Mouse (Mus musculus): Measurements from ENCODE around the gene Ankzf1. TPM values are rescaled to one million over a fixed set of nuclear protein-coding genes. Genes with fewer than 3 reads are reported as not detected.

Gene Ankzf1
- total RNA-seq, 2 experiments from 2014 or later = 8.3 to 34.5 TPM

DNA sequence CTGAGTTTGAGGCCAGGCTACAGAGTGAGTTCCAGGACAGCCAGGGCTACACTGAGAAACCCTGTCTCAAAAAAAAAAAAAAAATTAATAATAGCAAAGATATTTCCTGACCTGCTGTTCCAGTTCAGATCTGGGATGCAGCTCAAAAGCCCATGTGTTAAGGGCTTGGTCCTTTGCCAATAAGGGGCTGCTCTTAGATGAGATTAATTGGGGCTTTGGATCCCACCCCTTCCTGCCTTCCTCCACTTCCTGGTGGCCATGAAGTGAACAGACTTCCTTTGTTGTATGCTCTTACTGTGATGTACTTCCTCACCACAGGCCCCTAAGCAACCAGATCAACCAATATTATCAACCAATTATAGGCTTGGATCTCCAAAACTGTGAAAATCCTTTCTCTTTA, 4.8 kb upstream of the Ankzf1 start:
- ATAC-seq (replicated peaks; ENCODE audit: low FRiP score, poor library complexity, severe bottlenecking) = no peak

DNA sequence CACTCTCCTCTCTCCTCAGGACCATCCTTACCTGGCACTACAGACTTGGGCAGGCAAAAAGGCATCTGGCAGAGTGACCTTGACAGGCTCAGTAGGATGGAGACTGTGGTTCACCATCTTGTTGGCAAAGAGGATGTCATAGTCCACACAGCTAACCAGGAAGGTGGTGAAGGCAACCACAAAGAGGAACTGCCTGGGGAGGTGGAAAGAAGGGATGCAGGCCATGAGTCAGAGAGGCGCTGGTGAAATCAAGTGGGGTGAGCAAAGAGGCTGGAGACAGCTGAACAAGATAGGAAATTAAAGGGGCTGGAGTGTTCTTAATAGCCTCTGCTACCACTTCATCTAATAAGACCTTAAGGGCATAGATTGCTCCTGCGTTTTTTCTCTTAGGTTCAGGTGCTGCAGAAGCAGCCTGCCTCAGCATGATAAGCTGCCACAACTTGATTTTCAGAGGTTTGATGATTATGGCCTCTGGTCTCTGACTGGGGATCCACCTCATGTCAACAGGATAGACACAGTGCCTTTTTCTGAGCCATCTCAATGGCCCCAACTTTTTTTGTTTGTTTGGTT, 4.0 kb upstream of the Ankzf1 start:
- ATAC-seq (replicated peaks; ENCODE audit: low FRiP score, poor library complexity, severe bottlenecking) = no peak

DNA sequence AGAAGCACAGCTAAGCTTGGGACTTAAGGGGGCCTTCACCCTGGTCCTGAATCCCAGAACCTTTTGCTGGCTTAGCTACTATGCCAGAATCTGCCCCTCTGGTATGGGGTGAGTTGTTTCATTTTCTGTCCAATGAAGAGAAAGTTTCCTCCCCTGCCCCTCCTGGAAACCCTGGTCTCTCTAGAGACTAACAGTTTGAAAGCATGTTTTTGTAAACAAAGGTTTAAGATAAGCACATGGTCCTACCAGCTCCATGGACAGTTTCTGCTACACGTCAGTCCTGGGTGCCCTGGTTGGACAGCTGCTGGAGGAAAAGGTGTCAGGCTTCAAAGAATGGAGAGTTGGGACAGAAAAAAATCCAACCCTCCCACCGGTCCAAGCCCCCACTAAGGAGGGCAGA, 1.4 kb upstream of the Ankzf1 start:
- peak; percentile 58 for ATAC-seq (replicated peaks; ENCODE audit: low FRiP score, poor library complexity, severe bottlenecking)

DNA sequence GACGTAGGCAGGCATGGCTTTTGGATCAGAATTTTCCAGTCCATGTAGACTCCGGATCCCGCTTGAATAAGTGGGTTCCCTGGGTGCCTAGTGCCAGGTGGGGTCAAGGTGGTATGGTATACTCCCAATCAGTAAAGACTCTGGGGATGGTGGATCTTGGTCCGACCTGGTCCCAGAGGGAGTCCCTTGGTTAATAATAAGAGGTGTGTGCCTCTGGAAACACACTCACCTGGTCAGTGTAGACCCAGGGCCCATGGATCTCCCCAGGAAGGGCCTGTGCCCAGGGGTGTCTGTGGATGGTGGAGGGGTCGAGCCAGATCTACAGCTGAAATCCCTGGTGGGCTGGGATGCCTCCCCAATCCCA, 711 bp upstream of the Ankzf1 start:
- peak; percentile 8 for ATAC-seq (replicated peaks; ENCODE audit: low FRiP score, poor library complexity, severe bottlenecking)

DNA sequence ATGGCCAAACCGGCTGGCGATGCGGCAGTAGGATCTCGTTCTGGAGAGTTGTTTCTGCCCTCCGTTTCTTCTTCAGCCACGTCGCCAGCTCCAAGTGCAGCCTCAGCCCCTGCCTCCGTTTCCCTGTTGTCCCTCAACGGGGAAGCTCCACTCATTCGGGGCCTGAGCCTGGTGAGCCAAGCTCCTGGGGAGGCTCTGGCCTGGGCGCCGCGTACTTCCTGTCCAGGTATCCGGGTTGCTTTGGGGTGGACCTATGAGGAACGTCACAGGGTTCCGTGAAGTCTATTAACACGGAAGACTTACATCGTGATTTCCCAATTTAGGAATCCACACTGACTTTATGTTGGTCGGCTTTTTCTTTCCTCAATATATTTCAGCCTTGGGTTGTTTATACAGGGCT, 501 bp downstream of the Ankzf1 start:
- peak; percentile 48 for ATAC-seq (replicated peaks; ENCODE audit: low FRiP score, poor library complexity, severe bottlenecking)

DNA sequence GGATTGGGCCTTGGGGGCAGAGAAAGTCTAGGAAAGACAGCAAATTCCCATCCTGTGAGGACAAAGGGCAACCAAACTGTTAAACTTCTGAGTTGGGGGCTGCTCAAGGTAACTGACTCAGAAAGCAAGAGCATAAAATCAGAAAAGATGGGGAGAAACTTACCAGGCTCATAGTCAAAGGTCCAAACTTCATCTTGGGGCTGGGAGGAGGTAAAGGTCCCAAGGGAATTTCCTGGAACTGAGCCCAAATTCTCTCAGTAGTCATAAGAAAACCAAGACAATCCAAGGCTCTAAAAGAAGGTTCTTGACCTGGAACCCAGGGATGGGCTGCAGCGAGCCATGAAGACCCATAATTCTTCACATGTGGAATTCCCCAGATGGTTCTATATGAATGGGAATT, 9.3 kb downstream of the Ankzf1 start:
- ATAC-seq (replicated peaks; ENCODE audit: low FRiP score, poor library complexity, severe bottlenecking) = no peak

DNA sequence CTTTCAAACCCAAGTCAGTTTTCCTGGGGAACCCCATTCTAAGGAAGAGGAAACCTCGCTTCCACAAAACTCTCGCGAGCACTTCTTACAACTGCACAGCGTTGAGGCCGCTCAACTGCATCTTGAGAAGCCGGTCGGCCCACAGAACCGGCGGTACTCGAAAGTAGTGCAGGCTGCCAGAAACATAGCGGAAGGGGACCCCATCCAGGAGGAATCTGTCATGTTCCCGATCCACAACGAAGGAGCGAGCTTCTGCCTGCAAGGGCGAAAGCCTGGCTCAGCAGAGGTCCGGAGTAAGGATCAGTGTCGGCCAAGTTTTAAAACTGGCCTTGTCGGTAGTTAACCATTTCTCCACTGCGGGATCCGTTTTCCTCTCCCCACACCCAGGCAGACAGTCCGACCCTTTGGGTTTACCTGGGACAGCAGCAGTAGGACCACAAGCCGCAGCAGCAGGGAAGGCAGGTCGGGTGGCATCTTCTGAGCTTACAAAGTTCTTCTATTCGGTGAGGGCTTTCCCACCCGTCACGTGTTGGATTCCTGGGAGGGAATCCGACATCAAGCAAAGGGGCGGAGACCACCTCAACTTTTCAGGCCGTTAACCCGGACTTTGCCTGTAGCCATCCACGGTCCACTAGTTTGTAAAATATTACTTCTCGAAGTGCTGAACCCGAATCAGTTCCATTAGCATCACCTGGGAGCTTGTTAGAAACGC, 17.2 kb downstream of the Ankzf1 start:
- ATAC-seq (replicated peaks; ENCODE audit: low FRiP score, poor library complexity, severe bottlenecking) = peak; percentile 29; the same call in 1 of the 2 replicates

DNA sequence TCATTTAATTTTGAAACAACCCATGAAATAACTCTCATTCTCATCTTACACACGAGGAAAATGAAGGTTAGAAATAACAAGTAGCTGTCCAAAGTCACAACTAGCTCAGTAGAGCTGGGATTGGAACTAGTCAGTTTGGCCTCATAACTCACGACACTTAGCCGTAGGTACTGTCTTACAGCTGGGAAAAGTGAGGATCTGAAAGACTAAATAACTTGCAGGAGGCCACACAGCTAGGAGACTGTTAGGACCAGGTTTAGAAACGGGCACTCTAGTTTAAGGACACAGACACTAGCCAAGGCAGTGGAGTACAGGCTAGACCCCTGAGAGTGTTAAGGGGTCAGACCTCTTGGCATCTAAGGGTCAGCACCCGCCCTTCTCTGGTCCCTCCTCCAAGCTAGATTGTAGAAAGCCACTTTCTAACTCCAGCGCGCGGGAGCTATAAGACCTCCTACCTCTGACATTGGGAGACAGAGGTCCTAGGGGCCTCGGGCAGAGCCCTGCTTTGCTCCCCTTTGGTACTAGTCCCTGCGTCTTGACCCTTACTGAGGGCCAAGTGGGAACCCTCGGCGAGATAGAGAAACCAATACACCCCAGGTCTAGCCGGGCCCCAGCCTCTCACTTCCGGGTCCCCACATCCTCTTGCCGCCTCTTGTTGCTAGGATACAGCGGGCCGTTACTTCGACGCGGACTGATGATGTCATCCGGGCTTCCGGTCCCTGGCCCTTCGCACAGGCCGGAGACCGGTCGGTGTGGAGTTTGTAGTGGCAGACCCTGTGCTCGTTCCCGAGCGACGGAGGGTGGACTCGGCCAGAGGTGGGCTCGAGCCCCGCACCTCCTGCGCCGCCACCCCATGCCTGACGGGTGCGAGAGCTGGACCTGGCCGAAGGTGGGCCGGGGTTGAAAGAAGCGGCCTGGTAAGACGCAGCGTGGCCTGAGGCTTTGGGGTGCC, 18.5 kb downstream of the Ankzf1 start, which contains the start of the genes Glb1l and Stk16:
TSS of gene Glb1l (minus strand) at position 678 of the 952 bp plus-strand sequence.
TSS of gene Stk16 (plus strand) at position 703 of the 952 bp plus-strand sequence.
- ATAC-seq (replicated peaks; ENCODE audit: low FRiP score, poor library complexity, severe bottlenecking) = peak; percentile 83

DNA sequence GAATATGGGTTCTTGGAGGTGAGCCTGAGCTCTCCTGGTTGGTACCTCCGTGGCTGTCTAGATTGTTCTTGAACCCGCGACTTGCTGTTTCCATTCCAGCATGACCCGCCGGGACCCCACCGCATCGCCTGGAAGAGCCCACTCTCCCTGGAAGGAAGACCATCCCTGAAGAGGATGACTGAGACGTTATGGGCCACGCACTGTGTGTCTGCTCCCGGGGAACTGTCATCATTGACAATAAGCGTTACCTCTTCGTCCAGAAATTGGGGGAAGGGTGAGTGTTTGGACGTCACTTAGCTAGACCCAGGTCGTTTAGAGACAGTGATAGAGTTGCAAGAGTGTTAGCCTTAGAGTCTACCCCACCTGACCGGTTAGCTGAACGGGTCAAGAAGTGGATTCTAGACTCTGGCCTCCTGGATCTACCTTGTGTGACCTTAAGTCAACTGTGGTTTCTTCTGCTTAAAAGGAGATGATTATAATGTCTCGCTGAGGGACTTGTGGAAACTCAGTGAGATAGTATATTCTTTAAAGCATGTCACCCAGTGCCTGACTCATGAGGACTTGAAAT, 19.3 kb downstream of the Ankzf1 start:
- 0 out of 2 replicates have a peak, but pooled peaks have one; percentile 0 for ATAC-seq (replicated peaks; ENCODE audit: low FRiP score, poor library complexity, severe bottlenecking)

DNA sequence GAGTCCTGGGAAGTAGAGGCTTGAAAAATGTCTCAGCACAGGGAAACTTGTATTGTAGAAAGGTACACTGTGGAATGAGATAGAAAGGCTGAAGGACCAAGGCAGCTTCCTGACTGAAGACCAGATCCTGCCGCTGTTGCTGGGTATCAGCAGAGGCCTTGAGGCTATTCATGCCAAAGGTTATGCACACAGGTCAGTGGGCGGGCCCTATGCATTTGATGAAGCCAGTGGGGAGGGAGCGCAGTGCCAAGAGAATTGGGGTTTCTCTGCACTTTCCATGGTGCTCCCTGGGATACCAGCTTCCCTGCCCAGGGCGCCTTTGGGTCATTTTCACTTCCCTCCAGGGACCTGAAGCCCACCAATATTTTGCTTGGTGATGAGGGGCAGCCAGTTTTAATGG, 20.6 kb downstream of the Ankzf1 start:
- ATAC-seq (replicated peaks; ENCODE audit: low FRiP score, poor library complexity, severe bottlenecking) = no peak

DNA sequence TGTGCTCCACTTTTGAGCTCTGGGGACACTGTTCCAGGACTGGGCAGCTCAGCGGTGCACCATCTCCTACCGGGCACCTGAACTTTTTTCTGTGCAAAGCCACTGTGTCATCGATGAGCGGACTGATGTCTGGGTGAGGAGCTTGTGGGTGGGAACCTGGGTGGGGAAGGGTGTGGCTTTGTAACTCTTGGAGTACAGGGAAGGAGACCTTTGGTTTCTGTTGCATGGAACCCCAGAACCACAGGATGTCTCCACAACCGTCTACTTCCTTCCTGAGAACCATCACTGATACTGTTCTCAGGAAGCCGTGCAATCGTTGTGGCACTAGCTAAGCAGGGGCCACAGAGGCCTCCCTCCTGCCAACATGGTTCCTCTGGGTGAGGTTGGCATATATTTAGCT, 21.1 kb downstream of the Ankzf1 start:
- ATAC-seq (replicated peaks; ENCODE audit: low FRiP score, poor library complexity, severe bottlenecking) = no peak

DNA sequence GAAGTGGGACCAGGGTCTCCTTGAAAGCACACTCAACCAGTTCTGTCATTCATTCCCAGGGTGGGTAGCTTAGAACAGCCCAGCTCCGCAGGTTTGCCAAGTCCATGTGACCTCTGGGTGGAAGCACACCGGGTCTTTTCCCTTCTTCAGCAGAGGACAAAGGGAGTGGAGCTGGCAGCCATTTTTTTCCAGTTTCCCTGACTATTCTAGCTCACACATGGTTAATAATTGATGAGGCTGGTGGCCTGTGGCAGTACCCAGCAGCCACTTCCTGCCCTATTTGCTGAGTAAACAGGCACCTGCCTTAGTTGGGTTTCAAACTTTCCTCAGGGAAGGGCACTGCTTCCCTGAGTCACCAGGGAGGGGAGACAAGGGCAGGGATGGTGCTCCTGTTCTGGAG, 22.5 kb downstream of the Ankzf1 start:
- ATAC-seq (replicated peaks; ENCODE audit: low FRiP score, poor library complexity, severe bottlenecking) = no peak

DNA sequence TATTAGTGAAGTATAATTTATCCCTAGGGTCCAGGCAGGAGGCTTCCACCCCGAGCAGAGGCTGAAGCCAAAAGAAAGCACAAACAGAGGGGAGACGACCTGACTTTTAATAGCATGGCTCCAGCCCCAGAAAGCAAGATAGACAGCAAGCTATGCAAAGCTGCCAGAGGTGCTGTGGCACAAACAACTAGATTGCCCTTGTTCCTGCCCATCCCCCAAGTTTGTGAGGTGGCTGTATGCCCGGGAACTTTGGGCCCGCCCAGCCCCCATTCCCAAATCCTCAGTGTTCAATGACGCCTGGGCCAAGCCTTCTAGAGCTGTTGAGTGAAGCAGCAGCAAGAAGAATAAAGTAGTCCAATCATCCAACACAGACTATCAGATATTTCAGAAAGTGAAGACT, 22.9 kb downstream of the Ankzf1 start:
- no peak for ATAC-seq (replicated peaks; ENCODE audit: low FRiP score, poor library complexity, severe bottlenecking)

DNA sequence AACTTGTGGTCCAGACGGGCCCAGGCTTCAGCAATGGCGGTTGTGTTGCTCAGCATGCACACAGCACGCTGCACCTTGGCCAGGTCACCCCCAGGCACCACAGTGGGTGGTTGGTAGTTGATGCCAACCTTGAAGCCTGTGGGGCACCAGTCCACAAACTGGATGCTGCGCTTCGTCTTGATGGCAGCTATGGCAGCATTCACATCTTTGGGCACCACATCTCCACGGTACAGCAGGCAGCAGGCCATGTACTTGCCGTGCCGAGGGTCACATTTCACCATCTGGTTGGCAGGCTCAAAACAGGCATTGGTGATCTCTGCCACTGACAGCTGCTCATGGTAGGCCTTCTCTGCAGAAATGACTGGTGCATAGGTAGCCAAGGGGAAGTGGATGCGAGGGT, 23.8 kb downstream of the Ankzf1 start:
- no peak for ATAC-seq (replicated peaks; ENCODE audit: low FRiP score, poor library complexity, severe bottlenecking)

DNA sequence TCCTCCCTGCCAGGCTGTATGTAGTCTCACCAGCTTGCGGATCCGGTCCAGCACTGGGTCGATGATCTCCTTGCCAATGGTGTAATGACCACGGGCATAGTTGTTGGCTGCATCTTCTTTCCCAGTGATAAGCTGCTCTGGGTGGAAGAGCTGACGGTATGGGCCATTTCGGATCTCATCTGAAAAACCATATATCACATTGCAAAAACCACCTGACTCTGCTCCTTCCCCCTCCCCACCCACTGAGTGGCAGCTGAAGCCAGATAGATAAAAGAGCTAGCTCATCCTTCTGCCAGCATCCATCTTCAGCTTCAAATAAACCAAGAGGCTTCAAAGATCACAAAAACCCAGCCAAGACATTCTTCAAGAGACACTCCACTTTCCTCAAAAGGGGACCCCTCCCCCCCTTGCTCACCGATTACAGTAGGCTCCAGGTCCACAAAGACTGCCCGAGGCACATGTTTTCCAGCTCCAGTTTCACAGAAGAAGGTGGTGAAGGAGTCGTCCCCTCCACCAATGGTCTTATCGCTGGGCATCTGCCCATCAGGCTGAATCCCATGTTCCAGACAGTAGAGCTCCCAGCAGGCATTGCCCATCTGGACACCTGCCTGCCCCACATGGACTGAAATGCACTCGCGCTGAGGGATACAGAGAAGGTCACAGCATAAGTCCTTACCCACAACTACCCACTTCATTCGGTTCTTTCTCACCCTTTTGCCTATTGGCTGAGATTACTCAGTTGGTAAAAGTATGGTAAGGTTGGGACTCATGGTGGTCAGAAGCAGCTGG, 25.0 kb downstream of the Ankzf1 start:
- ATAC-seq (replicated peaks; ENCODE audit: low FRiP score, poor library complexity, severe bottlenecking) = peak; percentile 64

DNA sequence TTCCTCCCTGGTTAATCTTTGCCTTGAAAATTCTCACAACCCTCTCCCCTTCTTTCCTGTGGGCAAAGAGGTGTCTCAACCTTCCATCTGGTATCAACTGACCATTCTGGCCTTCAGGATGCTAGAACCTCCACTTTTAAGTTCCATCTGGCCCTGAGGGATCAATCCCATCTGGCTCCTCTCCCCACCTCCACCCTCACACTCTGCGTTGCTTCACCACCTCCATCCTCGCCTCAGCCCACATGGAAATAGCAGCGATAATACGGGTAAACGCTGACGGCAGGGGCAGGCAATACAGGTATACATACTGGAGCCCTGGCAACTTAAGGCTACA, 25.9 kb downstream of the Ankzf1 start:
- 0 out of 2 replicates have a peak, but pooled peaks have one; percentile 11 for ATAC-seq (replicated peaks; ENCODE audit: low FRiP score, poor library complexity, severe bottlenecking)

DNA sequence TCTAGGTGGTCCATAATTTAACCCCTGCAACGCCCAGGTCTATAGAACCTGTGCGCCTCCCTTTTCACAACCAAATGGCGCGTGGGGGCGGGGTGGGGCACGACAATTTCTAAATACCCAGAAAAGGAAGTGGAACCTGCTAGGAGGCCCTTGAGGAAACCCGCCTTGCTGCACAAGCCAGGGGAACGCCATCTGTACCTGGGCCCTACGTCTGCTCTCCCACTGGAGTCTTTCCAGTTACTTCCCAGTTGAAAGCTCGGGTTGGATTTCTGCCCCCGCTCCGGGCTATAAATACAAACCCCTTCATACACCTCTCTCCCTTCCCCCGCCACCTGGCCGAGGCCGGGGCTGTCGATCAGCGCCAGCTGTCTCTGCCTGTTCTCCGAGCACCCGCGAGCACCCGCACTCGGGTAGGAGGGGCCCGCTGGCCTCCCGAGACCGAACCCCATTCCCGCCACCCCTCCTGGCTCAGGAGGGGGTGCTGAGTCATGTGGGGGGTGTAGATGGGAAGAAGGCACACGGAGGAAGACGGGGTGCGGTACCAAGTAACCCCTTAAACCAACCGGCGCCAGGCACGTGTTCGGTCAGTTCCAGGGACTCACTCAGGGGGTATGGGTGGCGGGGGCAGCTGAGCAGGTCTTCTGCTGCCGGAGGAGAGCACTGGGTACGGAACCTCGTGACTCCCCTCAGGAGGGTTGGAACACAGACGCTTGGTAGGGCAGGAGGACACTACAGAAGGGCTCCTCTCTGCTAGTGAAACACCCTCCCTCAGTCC, 26.5 kb downstream of the Ankzf1 start:
- peak; percentile 61 for ATAC-seq (replicated peaks; ENCODE audit: low FRiP score, poor library complexity, severe bottlenecking)

DNA sequence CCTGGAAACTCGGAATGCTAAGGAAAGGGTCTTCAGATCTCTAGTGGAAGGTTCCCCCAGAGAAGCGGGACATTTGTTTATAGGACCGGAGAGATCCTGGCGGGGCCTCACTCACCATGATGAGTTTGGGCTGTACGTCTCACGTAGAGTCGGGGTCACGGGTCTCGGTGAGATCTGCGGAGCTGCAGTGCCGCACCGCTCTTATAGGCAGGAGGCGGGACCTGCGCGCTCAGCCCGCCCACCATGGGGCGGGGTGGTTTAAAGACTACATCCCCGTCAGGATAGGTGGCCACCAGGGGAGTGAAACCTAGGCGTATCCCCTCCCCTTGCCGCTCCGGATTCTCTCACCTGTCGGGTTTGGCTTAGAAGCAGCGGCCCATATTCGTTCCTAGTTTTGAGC, 27.1 kb downstream of the Ankzf1 start:
- ATAC-seq (replicated peaks; ENCODE audit: low FRiP score, poor library complexity, severe bottlenecking) = peak; percentile 76

DNA sequence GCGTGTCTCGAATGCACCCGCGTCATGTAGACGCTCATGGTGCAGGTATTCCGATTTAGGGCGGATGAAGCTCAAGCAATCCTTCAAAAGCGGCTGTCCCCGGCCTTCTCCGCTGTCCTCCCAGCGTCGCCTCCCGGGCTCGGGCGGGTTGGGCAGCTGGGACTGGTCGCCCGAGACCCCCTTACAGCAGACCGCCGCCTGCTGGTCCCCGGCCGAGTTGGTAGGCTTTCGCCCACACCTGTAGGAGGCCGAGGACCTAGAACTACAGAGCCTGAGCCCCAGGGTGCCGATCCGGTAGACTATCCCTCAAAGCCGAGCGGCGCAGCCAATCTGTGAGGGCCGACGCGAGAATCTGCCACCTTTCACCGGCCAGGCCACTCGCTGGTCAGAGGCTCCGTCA, 27.6 kb downstream of the Ankzf1 start, which contains the start of gene Tuba4a:
TSS of gene Tuba4a (minus strand) at position 335 of the 400 bp plus-strand sequence.
- ATAC-seq (replicated peaks; ENCODE audit: low FRiP score, poor library complexity, severe bottlenecking) = peak; percentile 23; the same call in 1 of the 2 replicates

Data from erythroblast, adult 5-6 weeks (primary cell).